Mouse (Mus musculus): ENCODE measurements around the gene Rab26.

Rab26 gene

DNA sequence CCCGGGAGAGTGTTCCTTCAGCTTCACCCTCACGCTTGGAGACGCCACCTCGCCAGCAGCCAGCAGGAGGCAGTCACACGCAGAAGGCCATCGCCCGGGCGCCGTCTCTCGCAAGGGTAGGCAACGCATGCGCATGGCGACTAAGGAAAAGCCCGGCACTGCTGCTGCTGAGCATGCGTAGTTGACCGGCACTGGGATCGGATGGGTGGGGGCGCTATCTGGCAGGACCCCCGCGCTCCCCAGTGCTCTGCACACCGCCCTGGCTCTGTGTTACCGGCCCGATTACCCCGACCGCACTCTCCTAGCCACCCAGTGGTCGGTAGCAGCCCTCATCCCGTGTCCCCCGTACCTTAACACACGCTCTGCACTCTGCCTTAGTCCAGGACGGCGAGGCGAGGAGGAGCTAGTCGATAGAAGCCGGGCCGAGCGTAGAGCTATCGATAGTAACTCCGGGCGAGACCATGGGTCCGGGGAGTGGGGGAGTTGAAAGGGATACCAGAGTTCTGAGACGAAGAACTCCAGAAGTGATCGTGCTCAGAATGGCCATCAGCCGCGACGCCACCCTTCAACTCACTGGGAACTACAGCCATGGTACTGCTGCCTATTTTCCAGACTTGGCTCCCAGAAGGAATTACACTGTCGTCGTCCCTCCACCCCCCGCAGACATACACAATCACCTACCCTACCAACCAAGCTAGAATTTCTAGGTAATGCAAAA, 55.2 kb downstream of the Rab26 start, which contains the start of gene Mlst8:
Gene Mlst8 (minus strand): TSS at position 416 of the 718 bp plus-strand sequence.
- CTCF ChIA-PET, result no interaction called here

DNA sequence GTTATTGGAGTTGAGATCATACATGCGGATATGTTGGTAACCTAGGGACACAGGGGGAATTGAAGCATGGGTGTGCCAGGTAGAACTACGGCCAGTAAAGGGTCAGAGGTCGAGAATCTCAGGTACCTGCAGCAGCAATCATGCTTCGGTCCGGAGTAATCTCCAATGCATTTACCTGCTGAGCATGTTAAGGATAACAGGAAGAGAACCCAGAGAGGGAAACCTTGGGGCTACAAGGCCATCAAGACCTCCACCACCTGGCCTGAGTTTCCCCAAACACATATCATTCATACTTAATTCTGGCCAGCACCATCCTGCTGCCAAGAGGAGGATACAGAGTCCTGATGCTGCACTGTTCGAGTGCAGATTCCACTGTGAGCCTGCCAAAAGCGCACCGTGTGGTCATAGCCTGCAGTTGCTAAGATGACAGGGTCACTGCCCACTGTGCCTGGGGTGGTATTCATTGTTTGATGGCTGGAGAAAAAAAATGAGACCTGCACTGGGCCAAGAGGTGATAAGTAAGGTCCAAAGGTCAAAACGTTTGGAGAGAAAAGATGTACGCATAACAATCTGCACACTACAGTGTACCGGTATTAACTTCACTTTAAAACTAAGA, 55.9 kb downstream of the Rab26 start:
- CTCF ChIA-PET, result no interaction called here
